Mouse (Mus musculus) CH12.LX (cell line): ENCODE measurements around the gene Gusb. TPM values are rescaled to one million over a fixed set of nuclear protein-coding genes. Genes with fewer than 3 reads are reported as not detected.

Source experiments
- DNase-seq: peaks from one replicate; pipeline ENCODE4 v3.0.0-alpha.2; 2013; ENCODE audit errors: extremely low read depth
- H3K27ac ChIP-seq: 2 replicates; pipeline ENCODE4 v1.5.1; 2012; ENCODE audit warnings: low read depth, mild to moderate bottlenecking, control low read depth, moderate library complexity; ENCODE audit not compliant: insufficient read depth
- H3K27me3 ChIP-seq: replicated peaks from 2 replicates; pipeline ENCODE3; 2012; ENCODE audit warnings: inconsistent platforms
- H3K36me3 ChIP-seq, 2 experiments: replicated peaks in 1 of 2; 2 replicates each; pipeline versions ENCODE3 to v1.6.1; 2012; ENCODE audit warnings: inconsistent platforms in 1 of 2, low read length in 1 of 2, mild to moderate bottlenecking in 1 of 2, mixed read lengths in 1 of 2, moderate library complexity in 1 of 2; ENCODE audit not compliant: control insufficient read depth in 1 of 2, insufficient read depth in 1 of 2
- H3K4me1 ChIP-seq, 2 experiments: 2 replicates each; pipeline ENCODE4 v1.6.1; 2012; ENCODE audit warnings: inconsistent platforms in 1 of 2, moderate library complexity in 1 of 2; ENCODE audit not compliant: insufficient read depth in 2 of 2, control insufficient read depth in 1 of 2
- H3K4me2 ChIP-seq: 2 replicates; pipeline ENCODE4 v1.6.1; 2012; ENCODE audit warnings: low read depth, mild to moderate bottlenecking, control low read depth; ENCODE audit not compliant: poor library complexity, insufficient read depth, severe bottlenecking
- H3K4me3 ChIP-seq, 3 experiments: fragments of 150-350 bp in 1 of 3; sonication (generic) in 1 of 3; replicated peaks in 1 of 3; 2 replicates each; pipeline versions ENCODE3 to v1.5.1; 2011 to 2012; ENCODE audit warnings: low read depth in 2 of 3, low read length in 2 of 3, mild to moderate bottlenecking in 2 of 3, moderate library complexity in 2 of 3, control low read depth in 1 of 3, improper control_type of control experiment in 1 of 3, inconsistent platforms in 1 of 3, mixed read lengths in 1 of 3; ENCODE audit not compliant: poor library complexity in 1 of 3
- H3K79me2 ChIP-seq: replicated peaks from 2 replicates; pipeline ENCODE4 v1.6.1; 2012; ENCODE audit warnings: mild to moderate bottlenecking, moderate library complexity; ENCODE audit not compliant: control insufficient read depth, poor library complexity, insufficient read depth, severe bottlenecking; ENCODE audit errors: extremely low read depth
- H3K9ac ChIP-seq: 2 replicates; pipeline ENCODE4 v1.6.1; 2012; ENCODE audit warnings: low read depth, mild to moderate bottlenecking, control low read depth, moderate library complexity; ENCODE audit not compliant: insufficient read depth
- H3K9me3 ChIP-seq: replicated peaks from 2 replicates; pipeline ENCODE3; 2012; ENCODE audit warnings: low read length, inconsistent platforms, mixed read lengths
- BHLHE40 ChIP-seq: IDR thresholded peaks from 2 replicates; pipeline ENCODE4 v1.6.1; 2011; ENCODE audit warnings: mild to moderate bottlenecking, low read depth, low read length, improper control_type of control experiment
- CHD1 ChIP-seq: IDR thresholded peaks from 2 replicates; pipeline ENCODE4 v1.6.1; 2012; ENCODE audit warnings: low read depth, low read length, improper control_type of control experiment, inconsistent platforms
- CTCF ChIP-seq, 2 experiments: IDR thresholded peaks in 1 of 2; conservative IDR thresholded peaks in 1 of 2; 2 replicates each; pipeline ENCODE4 v1.5.1; 2011 to 2012; ENCODE audit warnings: low read depth in 2 of 2, low read length in 2 of 2, improper control_type of control experiment in 1 of 2, inconsistent platforms in 1 of 2, mild to moderate bottlenecking in 1 of 2, moderate library complexity in 1 of 2
- E2F4 ChIP-seq: IDR thresholded peaks from 2 replicates; pipeline ENCODE4 v1.6.1; 2011; ENCODE audit warnings: low read depth, low read length, improper control_type of control experiment; ENCODE audit not compliant: insufficient replicate concordance
- ELF1 ChIP-seq: IDR thresholded peaks from 2 replicates; pipeline ENCODE4 v1.6.1; 2014; ENCODE audit warnings: low read depth, mild to moderate bottlenecking, inconsistent platforms, low read length, improper control_type of control experiment
- GABPA ChIP-seq: IDR thresholded peaks from 2 replicates; pipeline ENCODE4 v1.6.1; 2012; ENCODE audit warnings: low read depth, low read length, improper control_type of control experiment, inconsistent platforms; ENCODE audit not compliant: insufficient replicate concordance
- HCFC1 ChIP-seq: IDR thresholded peaks from 2 replicates; pipeline ENCODE4 v1.6.1; 2012; ENCODE audit warnings: low read depth, mild to moderate bottlenecking, inconsistent platforms, low read length, improper control_type of control experiment
- JUN ChIP-seq: IDR thresholded peaks from 2 replicates; pipeline ENCODE4 v1.6.1; 2011; ENCODE audit warnings: low read depth, mild to moderate bottlenecking, low read length, improper control_type of control experiment, moderate library complexity; ENCODE audit not compliant: insufficient read depth
- JUND ChIP-seq: conservative IDR thresholded peaks from 2 replicates; pipeline ENCODE4 v1.6.1; 2011; ENCODE audit warnings: low read depth, low read length, improper control_type of control experiment
- MAFK ChIP-seq: IDR thresholded peaks from 2 replicates; pipeline ENCODE4 v1.6.1; 2011; ENCODE audit warnings: low read length, improper control_type of control experiment; ENCODE audit not compliant: insufficient replicate concordance
- MAX ChIP-seq: IDR thresholded peaks from 2 replicates; pipeline ENCODE4 v1.6.1; 2011; ENCODE audit warnings: low read length, improper control_type of control experiment
- MEF2A ChIP-seq: IDR thresholded peaks from 2 replicates; pipeline ENCODE4 v1.6.1; 2014; ENCODE audit warnings: low read depth, mild to moderate bottlenecking, inconsistent platforms, low read length, improper control_type of control experiment, borderline replicate concordance
- MXI1 ChIP-seq: IDR thresholded peaks from 2 replicates; pipeline ENCODE4 v1.6.1; 2011; ENCODE audit warnings: mild to moderate bottlenecking, low read depth, low read length, improper control_type of control experiment
- NELFE ChIP-seq: IDR thresholded peaks from 2 replicates; pipeline ENCODE4 v1.6.1; 2011; ENCODE audit warnings: low read depth, low read length, improper control_type of control experiment
- POLR2A ChIP-seq: IDR thresholded peaks from 2 replicates; pipeline ENCODE4 v1.6.1; 2011; ENCODE audit warnings: low read depth, mild to moderate bottlenecking, improper control_type of control experiment, low read length
- POLR2AphosphoS2 ChIP-seq: IDR thresholded peaks from 2 replicates; pipeline ENCODE4 v1.6.1; 2011; ENCODE audit warnings: low read depth, low read length, improper control_type of control experiment
- RAD21 ChIP-seq: IDR thresholded peaks from 2 replicates; pipeline ENCODE4 v1.6.1; 2011; ENCODE audit warnings: low read depth, mild to moderate bottlenecking, low read length, improper control_type of control experiment, moderate library complexity
- RCOR1 ChIP-seq: conservative IDR thresholded peaks from 2 replicates; pipeline ENCODE4 v1.6.1; 2012; ENCODE audit warnings: low read depth, mild to moderate bottlenecking, inconsistent platforms, low read length, improper control_type of control experiment
- SIN3A ChIP-seq: IDR thresholded peaks from 2 replicates; pipeline ENCODE4 v1.6.1; 2012; ENCODE audit warnings: low read length, improper control_type of control experiment, inconsistent platforms
- SMC3 ChIP-seq: IDR thresholded peaks from 2 replicates; pipeline ENCODE4 v1.6.1; 2011; ENCODE audit warnings: low read depth, low read length, improper control_type of control experiment
- TCF12 ChIP-seq: IDR thresholded peaks from 2 replicates; pipeline ENCODE4 v1.6.1; 2014; ENCODE audit warnings: low read depth, mild to moderate bottlenecking, inconsistent platforms, low read length, improper control_type of control experiment
- UBTF ChIP-seq: IDR thresholded peaks from 2 replicates; pipeline ENCODE4 v1.6.1; 2012; ENCODE audit warnings: low read depth, mild to moderate bottlenecking, inconsistent platforms, low read length, improper control_type of control experiment, moderate library complexity
- USF1 ChIP-seq: IDR thresholded peaks from 2 replicates; pipeline ENCODE4 v1.6.1; 2014; ENCODE audit warnings: low read depth, mild to moderate bottlenecking, inconsistent platforms, low read length, improper control_type of control experiment
- USF2 ChIP-seq: conservative IDR thresholded peaks from 2 replicates; pipeline ENCODE4 v1.6.1; 2011; ENCODE audit warnings: low read depth, low read length, improper control_type of control experiment
- ZC3H11A ChIP-seq: IDR thresholded peaks from 2 replicates; pipeline ENCODE4 v1.6.1; 2012; ENCODE audit warnings: low read depth, mild to moderate bottlenecking, inconsistent platforms, low read length, improper control_type of control experiment
- ZKSCAN1 ChIP-seq: IDR thresholded peaks from 2 replicates; pipeline ENCODE4 v1.6.1; 2012; ENCODE audit warnings: low read depth, inconsistent platforms, low read length, improper control_type of control experiment, borderline replicate concordance
- ZMIZ1 ChIP-seq: IDR thresholded peaks from 2 replicates; pipeline ENCODE4 v1.6.1; 2012; ENCODE audit warnings: low read depth, mild to moderate bottlenecking, inconsistent platforms, low read length, improper control_type of control experiment
- ZNF384 ChIP-seq: IDR thresholded peaks from 2 replicates; pipeline ENCODE4 v1.6.1; 2012; ENCODE audit warnings: low read depth, low read length, improper control_type of control experiment, inconsistent platforms
- dilution Hi-C: fragments of 300-500 bp; cut with MboI; formaldehyde crosslinking; loops from 2 replicates; pipeline ENCODE4 v1.14.3; 2020; ENCODE audit warnings: low sequenced_read_pairs; ENCODE audit not compliant: extremely low pct_unique_long_range_greater_than_20kb, extremely low pct_ligation_motif_present
- in situ Hi-C: fragments of 300-500 bp; cut with MboI; formaldehyde crosslinking; loops from 3 replicates; pipeline ENCODE4 v1.14.3; 2019; ENCODE audit warnings: low sequenced_read_pairs, low pct_ligation_motif_present, low pct_unique_long_range_greater_than_20kb, mixed read lengths
- polyA plus RNA-seq: library from polyadenylated mRNA; unstranded; fragments of >175 nt; gene quantifications from 2 replicates; pipeline ENCODE4 v1.2.1, GENCODE M21; 2012; ENCODE audit warnings: low read depth; ENCODE audit not compliant: insufficient read length
- total RNA-seq, 2 experiments: library from RNA; depleted of rRNA; stranded (reverse); fragments of 300-350 nt in 1 of 2; fragments of >200 nt in 1 of 2; gene quantifications; 2 replicates each; pipeline ENCODE4 v1.2.3; 2012 to 2014

The Gusb gene
- total and polyA plus RNA-seq, 3 experiments = 73.4 to 210 (median 187) TPM

- TF ChIP-seq MAX = no peak
Measured at GRCm38 (mm10) chr5:129991898-129992297, 11.0 kb downstream of the Gusb start (continued).

GRCm38 (mm10) chr5:129989376-129989775 lies 13.5 kb downstream of the Gusb start:
- H3K4me3 ChIP-seq = no peak overlapping the region
- dilution Hi-C loops = no loop called here
- peaks cover 57 to 79% of the 10 kb centered on the region in 2 experiments for H3K36me3 ChIP-seq
- H3K4me1 ChIP-seq = peaks cover 0 to 5% of the 10 kb centered on the region in 2 experiments; a peak in 1 of 4 replicates
- H3K9ac ChIP-seq = no peak overlapping the region
- H3K9me3 ChIP-seq = no peaks in the 10 kb centered on the region
- no peak overlapping the region for H3K4me2 ChIP-seq
- no peaks in the 10 kb centered on the region for H3K79me2 ChIP-seq
- H3K27ac ChIP-seq = no peak overlapping the region
- DNase-seq = no peak
- in situ Hi-C loops = no loop called here
- H3K27me3 ChIP-seq = no peaks in the 10 kb centered on the region
- TF ChIP-seq CHD1 (no peak), TCF12 (no peak), ZC3H11A (no peak), POLR2A (no peak; the same call in 1 of the 2 replicates), SIN3A (no peak), HCFC1 (no peak), USF1 (no peak), ELF1 (no peak), MAFK (no peak), JUN (no peak), E2F4 (no peak), CTCF (conservative IDR thresholded peaks at IDR 0.05 in 1 of 2, IDR thresholded peaks at IDR 0.05 in 1 of 2; ENCODE audit: low read depth in 2 of 2, low read length in 2 of 2) (no peak), ZNF384 (no peak), UBTF (no peak)
- TF ChIP-seq, all 38 proteins: peak for 0

- DNase-seq = no peak
- H3K79me2 ChIP-seq = no peaks in the 10 kb centered on the region
- in situ Hi-C loops (no loop called here), dilution Hi-C loops (no loop called here)
- no peaks in the 10 kb centered on the region for H3K27me3 ChIP-seq
- no peak overlapping the region for H3K27ac ChIP-seq
- H3K9ac ChIP-seq = no peak overlapping the region
- H3K4me2 ChIP-seq = no peak overlapping the region
- H3K4me3 ChIP-seq = no peak overlapping the region
- TF ChIP-seq GABPA (no peak), RCOR1 (no peak), RAD21 (no peak), ZKSCAN1 (no peak), SMC3 (no peak), BHLHE40 (no peak), POLR2AphosphoS2 (no peak), USF2 (no peak), ZMIZ1 (no peak), CHD1 (no peak), MAX (no peak), MXI1 (no peak), MEF2A (no peak), JUND (no peak), HCFC1 (no peak), NELFE (no peak), ZC3H11A (no peak)
- H3K36me3 ChIP-seq = peaks cover 13 to 58% of the 10 kb centered on the region in 2 experiments
- peaks cover 0 to 3% of the 10 kb centered on the region in 2 experiments; a peak in 1 of 4 replicates for H3K4me1 ChIP-seq
- no peaks in the 10 kb centered on the region for H3K9me3 ChIP-seq
Measured at GRCm38 (mm10) chr5:129980216-129980615, 22.6 kb downstream of the Gusb start.
